Mouse (Mus musculus): ENCODE results near the gene Olfr1414. TPM values are rescaled to one million over a fixed set of nuclear protein-coding genes. Genes with fewer than 3 reads are reported as not detected.

Olfr1414 gene
- total and polyA plus RNA-seq, 3 experiments, result not detected

DNA sequence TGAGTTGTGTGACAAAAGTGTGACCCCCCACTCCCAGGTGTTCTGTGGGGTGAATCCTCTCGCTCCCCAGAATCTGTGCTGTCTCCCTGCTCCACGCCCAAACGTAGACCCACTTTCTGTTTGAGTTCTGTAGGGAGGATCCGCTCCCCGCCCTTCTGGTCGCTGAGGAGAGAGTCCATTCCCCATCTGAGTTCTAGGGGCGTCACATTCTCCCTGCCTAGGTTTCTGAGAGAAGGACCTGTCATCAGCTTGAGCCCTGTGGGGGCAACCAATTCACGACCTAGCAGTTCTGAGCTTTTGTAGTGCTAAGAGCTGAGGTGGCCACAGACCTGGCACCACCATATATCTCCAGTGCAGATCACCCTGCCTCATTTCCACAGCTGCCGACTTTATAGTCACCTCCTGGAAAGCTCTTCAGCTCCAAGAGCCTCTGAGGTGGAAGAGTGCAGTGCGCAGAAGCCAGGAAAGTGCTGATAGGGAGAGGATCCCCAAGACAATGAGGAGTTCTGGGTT is 44.3 kb downstream of the Olfr1414 start:
- H3K4me1 ChIP-seq (ENCODE audit: control insufficient read depth in 1 of 2, insufficient read depth in 2 of 2, low read length in 2 of 2), result peaks cover 3 to 6% of the 10 kb centered on the region in 2 experiments; a peak in 2 of 4 replicates
- H3K9ac ChIP-seq (ENCODE audit: control insufficient read depth, low read depth, low read length, poor library complexity, severe bottlenecking), result peak overlapping the region; percentile 67
- DNase-seq (ENCODE audit: low read depth, low spot score), result no peak
- H3K36me3 ChIP-seq (ENCODE audit: control insufficient read depth in 1 of 2, insufficient read depth in 2 of 2, low read length in 2 of 2), result peaks cover 4 to 10% of the 10 kb centered on the region in 2 experiments
- peaks cover 18% of the 10 kb centered on the region for H3K79me2 ChIP-seq (ENCODE audit: control insufficient read depth, insufficient read depth, low read length, poor library complexity)
- H3K4me3 ChIP-seq (ENCODE audit: control insufficient read depth in 1 of 2, insufficient read depth in 1 of 2, low read depth in 2 of 2, low read length in 2 of 2), result peak overlapping the region; percentile 77 to 79
- H3K9me3 ChIP-seq (replicated peaks; ENCODE audit: insufficient read depth, low read length), result no peaks in the 10 kb centered on the region
- H3K27me3 ChIP-seq (ENCODE audit: control insufficient read depth in 1 of 2, insufficient read depth in 2 of 2, low read length in 2 of 2), result peaks cover 6% of the 10 kb centered on the region in 2 experiments
- no peak for TF ChIP-seq TAL1 (IDR thresholded peaks at IDR 0.05; ENCODE audit: low read length)
- peak; percentile 3; the same call in 1 of the 2 replicates for TF ChIP-seq MXI1 (IDR thresholded peaks at IDR 0.05; ENCODE audit: low read depth, low read length)
- TF ChIP-seq POLR2A (IDR thresholded peaks at IDR 0.05; ENCODE audit: control insufficient read depth in 1 of 2, insufficient read depth in 1 of 2, low read depth in 1 of 2, low read length in 2 of 2, poor library complexity in 1 of 2), result no peak
- TF ChIP-seq NRF1 (IDR thresholded peaks at IDR 0.05; ENCODE audit: insufficient read depth, low read depth, low read length, poor library complexity, severe bottlenecking), result peak; percentile 59; the same call in 1 of the 2 replicates
- H3K27ac ChIP-seq (ENCODE audit: control insufficient read depth, low read depth, low read length), result peak overlapping the region; percentile 59

GRCm38 (mm10) chr1:92473165-92474041 is 45.1 kb downstream of the Olfr1414 start, which contains the start of gene Ndufa10:
Ndufa10 (minus strand) TSS chr1:92473860.
- Histone ChIP-seq H3K36me3 (ENCODE audit: control insufficient read depth in 1 of 2, insufficient read depth in 2 of 2, low read length in 2 of 2) (peaks cover 4 to 10% of the 10 kb centered on the region in 2 experiments), H3K79me2 (ENCODE audit: control insufficient read depth, insufficient read depth, low read length, poor library complexity) (peaks cover 18% of the 10 kb centered on the region), H3K4me3 (ENCODE audit: control insufficient read depth in 1 of 2, insufficient read depth in 1 of 2, low read depth in 2 of 2, low read length in 2 of 2) (peak within 1 kb of the TSS; percentile 79 to 92), H3K27me3 (ENCODE audit: control insufficient read depth in 1 of 2, insufficient read depth in 2 of 2, low read length in 2 of 2) (peaks cover 4 to 6% of the 10 kb centered on the region in 2 experiments), H3K4me1 (ENCODE audit: control insufficient read depth in 1 of 2, insufficient read depth in 2 of 2, low read length in 2 of 2) (peaks cover 3 to 6% of the 10 kb centered on the region in 2 experiments; a peak in 2 of 4 replicates), H3K27ac (ENCODE audit: control insufficient read depth, low read depth, low read length) (peak within 1 kb of the TSS; percentile 59), H3K9ac (ENCODE audit: control insufficient read depth, low read depth, low read length, poor library complexity, severe bottlenecking) (peak within 1 kb of the TSS; percentile 87), H3K9me3 (replicated peaks; ENCODE audit: insufficient read depth, low read length) (no peaks in the 10 kb centered on the region)
- DNase-seq (ENCODE audit: low read depth, low spot score), result peak; percentile 98
- TF ChIP-seq NELFE (IDR thresholded peaks at IDR 0.05; ENCODE audit: low read depth, low read length) (peak; percentile 92), KAT2A (conservative IDR thresholded peaks at IDR 0.05; ENCODE audit: low read depth, low read length) (peak; percentile 94), CTCF (IDR thresholded peaks at IDR 0.05 in 2 of 3, conservative IDR thresholded peaks at IDR 0.05 in 1 of 3; ENCODE audit: control insufficient read depth in 1 of 3, insufficient read depth in 1 of 3, low read depth in 2 of 3, low read length in 3 of 3, poor library complexity in 1 of 3, severe bottlenecking in 1 of 3) (no peak), MYB (IDR thresholded peaks at IDR 0.05; ENCODE audit: low read depth, low read length) (no peak), POLR2A (IDR thresholded peaks at IDR 0.05; ENCODE audit: control insufficient read depth in 1 of 2, insufficient read depth in 1 of 2, low read depth in 1 of 2, low read length in 2 of 2, poor library complexity in 1 of 2) (peak; percentile 89 to 90), USF1 (IDR thresholded peaks at IDR 0.05; ENCODE audit: low read depth, low read length) (peak; percentile 15; the same call in 1 of the 2 replicates), MXI1 (IDR thresholded peaks at IDR 0.05; ENCODE audit: low read depth, low read length) (peak; percentile 97), GABPA (IDR thresholded peaks at IDR 0.05; ENCODE audit: low read depth, low read length) (no peak), BHLHE40 (IDR thresholded peaks at IDR 0.05; ENCODE audit: borderline replicate concordance, low read depth, low read length) (no peak), ZMIZ1 (IDR thresholded peaks at IDR 0.05; ENCODE audit: low read depth, low read length) (no peak), ZC3H11A (IDR thresholded peaks at IDR 0.05; ENCODE audit: low read depth, low read length) (0 out of 2 replicates have a peak, but pooled peaks have one; percentile 4), TCF12 (IDR thresholded peaks at IDR 0.05; ENCODE audit: low read depth, low read length) (peak; percentile 73), ETS1 (IDR thresholded peaks at IDR 0.05; ENCODE audit: low read depth, low read length) (peak; percentile 66), NRF1 (IDR thresholded peaks at IDR 0.05; ENCODE audit: insufficient read depth, low read depth, low read length, poor library complexity, severe bottlenecking) (peak; percentile 69), POLR2AphosphoS2 (IDR thresholded peaks at IDR 0.05; ENCODE audit: low read length) (peak; percentile 86), ZNF384 (IDR thresholded peaks at IDR 0.05; ENCODE audit: low read depth, low read length) (no peak), MAX (IDR thresholded peaks at IDR 0.05; ENCODE audit: low read length) (peak; percentile 92), SMC3 (IDR thresholded peaks at IDR 0.05; ENCODE audit: low read depth, low read length) (no peak), MEF2A (IDR thresholded peaks at IDR 0.05; ENCODE audit: extremely low read depth, insufficient replicate concordance, low read depth, low read length, poor library complexity, severe bottlenecking) (peak; percentile 11; the same call in 1 of the 2 replicates), MAZ (IDR thresholded peaks at IDR 0.05; ENCODE audit: low read depth, low read length) (peak; percentile 41; the same call in 1 of the 2 replicates), EP300 (IDR thresholded peaks at IDR 0.05; ENCODE audit: low read depth in 1 of 2, low read length in 2 of 2) (peak in 1 of 2 experiments; percentile 30; a peak in 1 of 4 replicates), TBP (IDR thresholded peaks at IDR 0.05; ENCODE audit: low read depth, low read length) (peak; percentile 74), GATA1 (IDR thresholded peaks at IDR 0.05; ENCODE audit: low read depth, low read length) (no peak), MAFK (IDR thresholded peaks at IDR 0.05; ENCODE audit: borderline replicate concordance, low read depth, low read length) (no peak), ELF1 (IDR thresholded peaks at IDR 0.05; ENCODE audit: low read depth, low read length) (peak; percentile 97), UBTF (IDR thresholded peaks at IDR 0.05; ENCODE audit: borderline replicate concordance, insufficient read depth, low read depth, low read length) (no peak)
